Mouse (Mus musculus) forebrain, embryonic 11.5 days (tissue): ENCODE results near the gene Dcaf12. TPM values are rescaled to one million over a fixed set of nuclear protein-coding genes. Genes with fewer than 3 reads are reported as not detected.

ENCODE experiments used
- ATAC-seq: fragments of 200-750 bp; cut with Nextera tagmentation; replicated peaks from 2 replicates; pipeline ENCODE4 v1.8.0; 2017; ENCODE audit warnings: moderate TSS enrichment; ENCODE audit not compliant: low FRiP score
- DNase-seq: peaks from one replicate; pipeline ENCODE4 v3.0.0-alpha.2; 2017; ENCODE audit warnings: low spot score
- H3K27ac ChIP-seq: fragments of 300-500 bp; sonication (generic); 2 replicates; pipeline ENCODE4 v1.5.1; 2014; ENCODE audit warnings: low read depth, low read length
- H3K27me3 ChIP-seq: fragments of 300-500 bp; sonication (generic); 2 replicates; pipeline ENCODE4 v1.6.1; 2014; ENCODE audit warnings: mild to moderate bottlenecking, low read length, mixed read lengths; ENCODE audit not compliant: control insufficient read depth, insufficient read depth
- H3K36me3 ChIP-seq: fragments of 300-500 bp; sonication (generic); 2 replicates; pipeline ENCODE4 v1.6.1; 2014; ENCODE audit warnings: mild to moderate bottlenecking, low read length, moderate library complexity, mixed read lengths; ENCODE audit not compliant: control insufficient read depth, insufficient read depth
- H3K4me1 ChIP-seq: fragments of 300-500 bp; sonication (generic); replicated peaks from 2 replicates; pipeline ENCODE4 v1.6.1; 2014; ENCODE audit warnings: low read length, mixed read lengths; ENCODE audit not compliant: control insufficient read depth, insufficient read depth
- H3K4me2 ChIP-seq: fragments of 300-500 bp; sonication (generic); 2 replicates; pipeline ENCODE4 v1.6.1; 2014; ENCODE audit warnings: low read depth, mild to moderate bottlenecking, low read length, moderate library complexity, mixed read lengths; ENCODE audit not compliant: severe bottlenecking
- H3K4me3 ChIP-seq: fragments of 300-500 bp; sonication (generic); 2 replicates; pipeline ENCODE4 v1.5.1; 2014; ENCODE audit warnings: low read depth, low read length
- H3K9ac ChIP-seq: fragments of 300-500 bp; sonication (generic); 2 replicates; pipeline ENCODE4 v1.6.1; 2014; ENCODE audit warnings: low read length
- H3K9me3 ChIP-seq: fragments of 300-500 bp; sonication (generic); 2 replicates; pipeline ENCODE4 v1.6.1; 2016; ENCODE audit warnings: low read length, mixed read lengths; ENCODE audit not compliant: control insufficient read depth
- WGBS: fragments of 180-500 bp; shearing (Covaris S2); extraction: QIAGEN DNeasy Blood & Tissue Kit; methylation state at CpG from one replicate; pipeline ENCODE4 v1.1.7; 2014; 5-methylcytosine and 5-hydroxymethylcytosine counted together
- polyA plus RNA-seq: library from polyadenylated mRNA; unstranded; fragments of >200 nt; fragmentation: Nextera tagmentation; extraction: Ambion mirVana; gene quantifications from 2 replicates; pipeline ENCODE4 v1.2.1, GENCODE M21; 2014

Dcaf12 gene
- polyA plus RNA-seq, 1 experiment from 2014 or later: 52.5 TPM

DNA sequence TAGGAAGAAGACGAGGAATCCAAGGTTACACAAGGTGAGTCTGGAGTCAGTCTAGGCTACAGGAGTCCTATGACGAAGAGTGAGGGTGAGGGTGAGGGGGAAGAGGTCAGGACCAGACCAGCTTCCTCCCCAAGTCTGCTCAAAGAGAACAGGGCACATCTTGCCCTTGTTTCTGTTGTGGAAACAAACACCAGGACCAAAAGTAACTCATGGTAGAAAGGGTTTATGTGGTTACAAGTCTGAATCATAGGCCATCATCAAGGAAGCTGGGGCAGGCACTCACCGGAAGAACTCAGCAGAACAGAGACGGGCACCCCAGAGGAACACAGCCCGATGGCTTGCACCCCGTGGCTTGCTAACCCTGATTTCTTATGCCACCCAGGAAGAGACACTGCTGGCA is 12.2 kb upstream of the Dcaf12 start:
- WGBS: 88% methylated on average over 6 of the region's 6 CpGs
- Histone ChIP-seq H3K27ac (no peak overlapping the region), H3K9me3 (no peaks in the 10 kb centered on the region), H3K27me3 (no peaks in the 10 kb centered on the region), H3K4me1 (no peaks in the 10 kb centered on the region), H3K4me3 (no peak overlapping the region), H3K9ac (no peak overlapping the region), H3K36me3 (no peaks in the 10 kb centered on the region), H3K4me2 (no peak overlapping the region)
- DNase-seq (no peak), ATAC-seq (no peak)

DNA sequence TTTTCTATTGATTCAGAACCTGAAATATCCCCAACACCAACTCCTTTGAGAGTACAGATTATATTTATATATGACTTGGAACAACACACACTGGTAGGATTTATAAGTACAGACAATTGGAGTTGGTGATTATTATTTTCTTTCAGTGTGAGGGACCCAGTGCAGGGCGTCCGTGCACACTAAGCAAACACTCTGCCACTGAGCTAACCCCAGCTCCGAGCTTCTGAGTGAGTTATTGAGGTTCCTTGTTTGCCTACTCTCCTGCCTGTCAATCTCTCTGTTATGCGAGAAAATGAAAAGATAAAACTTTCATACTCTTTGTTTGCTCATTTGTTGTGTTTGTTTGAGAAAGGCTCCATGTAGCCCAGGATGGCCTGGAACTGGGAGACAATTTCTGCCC is 6.3 kb upstream of the Dcaf12 start:
- Histone ChIP-seq H3K4me1 (no peaks in the 10 kb centered on the region), H3K36me3 (no peaks in the 10 kb centered on the region), H3K4me2 (no peak overlapping the region), H3K4me3 (no peak overlapping the region), H3K27ac (no peak overlapping the region), H3K27me3 (no peaks in the 10 kb centered on the region), H3K9me3 (no peaks in the 10 kb centered on the region), H3K9ac (no peak overlapping the region)
- DNase-seq (no peak), ATAC-seq (no peak)
- 80% methylated on average over 4 of the region's 4 CpGs for WGBS

DNA sequence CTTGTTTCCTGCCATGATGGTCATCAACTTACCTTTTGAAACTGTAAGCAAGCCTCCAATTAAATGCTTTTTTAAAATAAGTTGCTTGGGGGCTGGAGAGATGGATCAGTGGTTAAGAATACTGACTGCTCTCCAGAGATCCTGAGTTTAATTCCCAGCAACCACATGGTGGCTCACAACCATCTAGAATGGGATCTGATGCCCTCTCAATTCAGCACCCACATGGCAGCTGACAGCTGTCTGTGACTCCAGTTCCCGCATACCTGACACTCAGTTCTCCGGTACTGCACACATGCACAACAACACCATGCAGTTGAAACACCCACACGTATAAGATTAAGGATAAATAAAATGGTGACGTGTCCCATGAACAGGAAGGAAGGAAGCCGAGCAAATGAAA is 3.6 kb upstream of the Dcaf12 start:
- Histone ChIP-seq H3K9ac (no peak overlapping the region), H3K4me3 (no peak overlapping the region), H3K27me3 (no peaks in the 10 kb centered on the region), H3K36me3 (no peaks in the 10 kb centered on the region), H3K9me3 (no peaks in the 10 kb centered on the region), H3K27ac (no peak overlapping the region), H3K4me1 (peaks cover 3% of the 10 kb centered on the region), H3K4me2 (no peak overlapping the region)
- ATAC-seq (no peak), DNase-seq (no peak)
- 91% methylated on average over 5 of the region's 5 CpGs for WGBS

DNA sequence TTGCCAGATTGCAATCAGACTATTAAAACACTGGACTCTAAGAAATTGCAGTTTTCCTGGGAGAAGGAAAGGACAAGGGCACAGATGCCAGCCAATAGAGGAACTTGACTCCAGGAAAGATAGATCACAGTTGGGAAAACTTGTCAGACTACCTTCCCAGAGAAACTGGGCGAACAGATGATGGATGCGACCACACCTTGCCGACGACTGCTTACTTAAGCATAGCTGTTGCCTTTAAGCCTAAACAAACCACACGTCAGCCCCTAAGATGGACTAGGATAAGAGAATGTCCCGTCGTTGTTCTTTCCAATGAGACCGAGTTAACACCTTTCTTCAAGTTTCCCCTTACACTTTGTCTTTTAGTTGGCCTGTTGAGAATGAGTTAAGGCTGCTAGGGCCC is 484 bp upstream of the Dcaf12 start:
- Histone ChIP-seq H3K4me2 (peak overlapping the region; percentile 85), H3K4me1 (peaks cover 3% of the 10 kb centered on the region), H3K9ac (peak overlapping the region; percentile 89), H3K27ac (no peak overlapping the region), H3K36me3 (peaks cover 2% of the 10 kb centered on the region; the same call in 1 of the 2 replicates), H3K9me3 (no peaks in the 10 kb centered on the region), H3K27me3 (no peaks in the 10 kb centered on the region), H3K4me3 (peak overlapping the region; percentile 97)
- 58% methylated on average over 8 of the region's 8 CpGs for WGBS
- no peak for DNase-seq
- ATAC-seq: peak; percentile 23; the same call in 1 of the 2 replicates

DNA sequence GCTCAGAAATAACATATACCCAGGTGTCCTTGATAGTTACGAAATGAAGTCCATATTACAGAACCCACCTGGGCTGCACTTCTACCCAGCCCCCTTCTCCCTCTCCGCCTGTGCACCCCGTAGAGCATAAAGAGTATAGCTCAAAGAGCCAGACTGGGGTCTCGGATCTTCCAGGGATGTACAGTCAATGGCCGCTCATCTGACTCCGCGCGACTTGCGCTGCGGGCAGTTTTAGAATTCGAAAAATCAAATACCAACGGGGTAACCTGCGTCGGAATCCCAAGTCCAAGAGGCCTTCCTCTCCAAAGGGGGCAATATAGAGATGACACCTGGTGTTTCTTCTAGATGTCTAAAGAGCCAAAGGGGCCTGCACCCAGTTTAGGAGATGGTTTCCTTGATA is 967 bp downstream of the Dcaf12 start:
- no peaks in the 10 kb centered on the region for H3K9me3 ChIP-seq
- no peaks in the 10 kb centered on the region for H3K27me3 ChIP-seq
- no peak for DNase-seq
- 24% methylated on average over 14 of the region's 14 CpGs for WGBS
- H3K9ac ChIP-seq: peak overlapping the region; percentile 89
- H3K4me2 ChIP-seq: peak overlapping the region; percentile 85
- peak overlapping the region; percentile 74; the same call in 1 of the 2 replicates for H3K27ac ChIP-seq
- no peak for ATAC-seq
- H3K36me3 ChIP-seq: peaks cover 2% of the 10 kb centered on the region; the same call in 1 of the 2 replicates
- peaks cover 3% of the 10 kb centered on the region for H3K4me1 ChIP-seq
- H3K4me3 ChIP-seq: peak overlapping the region; percentile 97

DNA sequence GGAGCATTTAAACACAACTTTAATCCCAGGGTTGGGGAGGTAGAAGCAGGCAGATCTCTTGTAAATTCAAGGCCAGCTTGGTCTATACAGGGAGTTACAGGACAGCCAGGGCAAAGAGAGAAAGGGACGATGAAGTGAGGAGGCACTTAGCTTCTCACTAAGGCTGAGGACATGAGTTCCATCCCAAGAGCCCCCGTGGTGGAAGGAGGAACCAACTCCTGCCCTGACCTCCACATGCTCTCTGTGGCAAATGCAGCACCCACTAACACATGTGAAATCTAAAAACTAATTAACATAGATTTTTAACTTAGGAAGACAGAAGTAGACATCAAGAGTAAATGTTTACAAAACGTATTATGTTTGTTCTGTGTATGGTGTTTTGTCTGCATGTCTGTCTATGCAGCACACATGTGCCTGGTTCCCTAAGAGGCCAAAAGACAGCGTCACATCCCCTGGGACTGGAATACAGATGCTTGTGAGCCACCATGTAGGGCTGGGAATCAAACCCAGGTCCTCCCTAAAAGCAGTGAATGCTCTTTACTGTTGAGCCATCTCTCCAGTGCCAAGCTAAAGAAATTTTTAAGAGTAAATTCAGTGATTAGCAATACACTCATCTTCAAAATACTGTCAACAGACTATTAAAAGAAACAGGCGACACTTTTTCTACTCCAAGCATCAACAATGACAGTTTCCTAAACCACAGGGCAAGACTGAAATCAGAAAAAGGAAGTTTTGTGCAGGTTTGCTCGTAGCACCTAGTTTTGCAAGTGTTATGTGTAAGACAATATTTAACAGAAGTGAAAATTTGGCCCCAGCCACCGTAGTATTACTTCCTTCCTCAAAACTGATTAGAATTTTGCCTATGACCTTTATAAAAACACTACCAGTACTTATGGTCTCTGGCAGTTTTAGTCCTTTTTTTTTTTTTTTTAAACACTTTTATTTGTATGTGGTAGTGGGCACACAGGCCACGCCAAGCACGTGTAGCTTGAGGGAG is 3.8 kb downstream of the Dcaf12 start:
- WGBS: 93% methylated on average over 9 of the region's 9 CpGs
- no peaks in the 10 kb centered on the region for H3K9me3 ChIP-seq
- no peaks in the 10 kb centered on the region for H3K27me3 ChIP-seq
- no peak for DNase-seq
- peaks cover 2% of the 10 kb centered on the region; the same call in 1 of the 2 replicates for H3K36me3 ChIP-seq
- no peak overlapping the region for H3K27ac ChIP-seq
- no peak overlapping the region for H3K9ac ChIP-seq
- no peak overlapping the region for H3K4me3 ChIP-seq
- no peak overlapping the region for H3K4me2 ChIP-seq
- peaks cover 3% of the 10 kb centered on the region for H3K4me1 ChIP-seq
- ATAC-seq: no peak

DNA sequence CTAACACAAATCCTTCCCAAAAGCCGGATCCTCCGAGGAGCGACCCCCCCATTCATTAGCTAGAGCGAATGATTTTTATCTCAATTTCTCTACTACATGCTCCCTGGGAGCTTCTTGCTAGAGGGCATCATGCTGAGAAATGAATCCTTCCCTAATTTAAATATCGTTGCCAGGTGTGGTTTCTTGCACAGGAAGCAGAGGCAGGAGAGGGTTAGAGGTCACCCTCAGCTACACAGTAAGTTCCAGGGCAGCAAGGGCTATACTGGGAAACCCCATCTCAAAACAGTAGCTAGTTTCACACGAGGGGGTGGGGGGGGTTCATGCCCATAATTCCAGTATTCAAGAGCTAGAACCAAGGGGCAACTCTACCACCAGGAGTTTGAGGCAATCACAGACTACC is 7.3 kb downstream of the Dcaf12 start:
- Histone ChIP-seq H3K36me3 (peaks cover 2% of the 10 kb centered on the region; the same call in 1 of the 2 replicates), H3K9ac (no peak overlapping the region), H3K27me3 (no peaks in the 10 kb centered on the region), H3K27ac (no peak overlapping the region), H3K4me2 (no peak overlapping the region), H3K4me1 (no peaks in the 10 kb centered on the region), H3K9me3 (no peaks in the 10 kb centered on the region), H3K4me3 (no peak overlapping the region)
- no peak for DNase-seq
- ATAC-seq: no peak
- WGBS: 87% methylated on average over 6 of the region's 6 CpGs

DNA sequence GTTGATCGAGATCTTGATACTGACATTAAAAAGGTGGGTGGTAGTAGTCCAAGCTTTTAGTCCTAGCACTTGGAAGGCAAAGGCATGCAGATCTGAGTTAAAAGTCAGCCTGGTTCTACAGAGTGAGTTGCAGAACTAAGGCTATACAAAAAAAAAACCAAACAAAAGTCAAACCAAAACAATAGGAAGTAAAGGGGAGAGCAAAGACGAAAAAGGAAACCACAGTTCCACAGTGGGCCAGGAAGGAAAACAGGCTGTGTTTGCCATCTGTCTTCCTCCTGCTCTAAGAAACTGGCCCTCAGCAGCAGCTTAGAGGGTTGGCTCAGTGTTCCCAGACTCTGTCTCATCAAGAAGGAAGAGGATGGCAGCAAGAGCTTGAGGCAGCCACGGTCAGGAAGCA is 10.4 kb downstream of the Dcaf12 start:
- Histone ChIP-seq H3K27me3 (no peaks in the 10 kb centered on the region), H3K4me2 (no peak overlapping the region), H3K4me1 (no peaks in the 10 kb centered on the region), H3K36me3 (peaks cover 3% of the 10 kb centered on the region; the same call in 1 of the 2 replicates), H3K27ac (no peak overlapping the region), H3K9me3 (no peaks in the 10 kb centered on the region), H3K9ac (no peak overlapping the region), H3K4me3 (no peak overlapping the region)
- DNase-seq (no peak), ATAC-seq (no peak)
- WGBS: 88% methylated on average over 3 of the region's 3 CpGs
